Mouse (Mus musculus): ENCODE data around the gene Hnrnpa1. TPM values are rescaled to one million over a fixed set of nuclear protein-coding genes. Genes with fewer than 3 reads are reported as not detected.

Hnrnpa1 gene
- polyA plus RNA-seq (2014; fragmentation: Illumina TruSeq; extraction: RNeasy Lipid Tissue Mini Kit (QIAGEN cat#74804); ENCODE audit: low replicate concordance): 367 TPM

DNA sequence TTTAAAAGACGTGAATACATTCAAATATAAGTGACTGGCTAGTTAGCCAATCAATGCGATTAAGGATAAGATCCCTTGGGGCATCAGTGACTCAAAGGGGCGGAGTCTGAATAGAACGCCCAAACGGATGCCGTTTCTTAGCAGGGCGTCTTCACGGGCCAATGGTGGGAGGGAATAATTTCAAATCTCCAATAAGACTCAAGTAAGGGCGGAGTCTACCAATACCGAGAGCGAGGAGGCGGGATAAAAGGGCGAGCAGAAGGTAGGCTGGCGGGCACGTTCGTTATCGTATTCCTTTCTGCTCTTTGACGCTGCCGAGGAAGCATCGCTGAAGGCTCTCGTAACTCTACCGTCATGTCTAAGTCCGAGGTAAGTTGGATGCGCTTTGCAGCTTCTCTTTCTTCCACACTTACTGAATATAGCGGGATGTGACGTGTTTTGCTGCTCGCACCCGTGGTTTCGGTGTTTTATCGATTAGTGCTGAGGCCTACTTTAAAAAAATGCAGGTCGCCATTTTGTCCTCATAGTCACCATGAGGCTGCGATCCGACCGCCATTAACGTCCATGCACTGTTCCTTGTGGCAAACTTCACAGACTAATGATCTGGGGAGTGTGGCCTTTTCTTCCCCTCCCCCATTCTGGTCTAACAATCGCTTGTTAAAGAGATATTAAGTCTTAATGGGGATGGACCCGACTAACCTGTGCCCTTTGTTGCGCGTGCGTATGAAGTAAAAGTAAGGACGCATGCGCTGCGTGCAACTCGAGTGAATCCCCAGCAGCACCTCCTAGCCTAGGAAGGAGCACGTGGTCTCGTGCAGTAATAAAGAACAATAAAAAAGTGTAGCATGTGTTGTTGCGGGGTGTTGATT, at the start of gene Hnrnpa1:
Gene Hnrnpa1, plus strand, starts transcription at position 273 of the 869 bp plus-strand sequence.

DNA sequence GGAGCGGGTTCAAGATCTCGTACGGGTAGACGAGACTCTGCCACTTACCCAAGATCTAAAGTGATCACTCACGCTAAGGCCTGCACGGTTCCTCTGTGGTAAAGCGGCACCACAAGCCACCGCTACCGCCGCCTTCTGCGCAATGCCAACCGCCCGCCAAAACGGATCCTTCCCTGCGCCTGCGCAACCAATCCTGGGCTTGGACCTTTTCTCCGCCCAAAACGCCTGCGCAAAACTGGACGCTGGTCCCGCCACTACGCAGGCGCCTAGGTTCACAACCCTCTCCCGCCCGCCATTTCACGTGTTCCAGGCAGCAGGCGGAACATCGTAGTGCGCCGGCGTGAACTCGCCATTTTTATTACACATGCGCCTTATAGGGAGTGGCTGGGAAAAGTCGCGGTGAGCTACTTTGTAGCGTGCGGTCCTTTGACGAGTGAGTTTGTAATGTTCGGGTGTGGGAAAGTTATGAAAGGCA, 510 bp upstream of the Hnrnpa1 start, which contains the start of gene Cbx5:
Gene Cbx5, minus strand, starts transcription at position 132 of the 475 bp plus-strand sequence.

GRCm38 (mm10) chr15:103257790-103258728, 17.8 kb downstream of the Hnrnpa1 start, which contains the start of gene Nfe2:
Nfe2 (minus strand) TSS chr15:103258403.

GRCm38 (mm10) chr15:103272419-103273279, 32.4 kb downstream of the Hnrnpa1 start, which contains the start of gene Copz1:
Copz1 (plus strand) TSS chr15:103272714.

Other genes with a start within 250 kb of the Hnrnpa1 start
- gene Hoxc8, start 249.8 kb upstream of the Hnrnpa1 start, polyA plus RNA-seq (2014; fragmentation: Illumina TruSeq; extraction: RNeasy Lipid Tissue Mini Kit (QIAGEN cat#74804); ENCODE audit: low replicate concordance): not detected
- gene Hoxc6, start 242.2 kb upstream of the Hnrnpa1 start, polyA plus RNA-seq (2014; fragmentation: Illumina TruSeq; extraction: RNeasy Lipid Tissue Mini Kit (QIAGEN cat#74804); ENCODE audit: low replicate concordance): 0.89 TPM
- 4.9 TPM for gene Hoxc4, start 221.5 kb upstream of the Hnrnpa1 start, polyA plus RNA-seq (2014; fragmentation: Illumina TruSeq; extraction: RNeasy Lipid Tissue Mini Kit (QIAGEN cat#74804); ENCODE audit: low replicate concordance)
- gene Smug1, start 73.3 kb upstream of the Hnrnpa1 start, polyA plus RNA-seq (2014; fragmentation: Illumina TruSeq; extraction: RNeasy Lipid Tissue Mini Kit (QIAGEN cat#74804); ENCODE audit: low replicate concordance): 10.2 TPM
- gene Cbx5, start 616 bp upstream of the Hnrnpa1 start, polyA plus RNA-seq (2014; fragmentation: Illumina TruSeq; extraction: RNeasy Lipid Tissue Mini Kit (QIAGEN cat#74804); ENCODE audit: low replicate concordance): 48.7 TPM
- gene Nfe2, start 18.0 kb downstream of the Hnrnpa1 start, polyA plus RNA-seq (2014; fragmentation: Illumina TruSeq; extraction: RNeasy Lipid Tissue Mini Kit (QIAGEN cat#74804); ENCODE audit: low replicate concordance): not detected
- 129 TPM for gene Copz1, start 32.3 kb downstream of the Hnrnpa1 start, polyA plus RNA-seq (2014; fragmentation: Illumina TruSeq; extraction: RNeasy Lipid Tissue Mini Kit (QIAGEN cat#74804); ENCODE audit: low replicate concordance)
- gene Gpr84, start 70.2 kb downstream of the Hnrnpa1 start, polyA plus RNA-seq (2014; fragmentation: Illumina TruSeq; extraction: RNeasy Lipid Tissue Mini Kit (QIAGEN cat#74804); ENCODE audit: low replicate concordance): not detected
- gene Zfp385a, start 99.7 kb downstream of the Hnrnpa1 start, polyA plus RNA-seq (2014; fragmentation: Illumina TruSeq; extraction: RNeasy Lipid Tissue Mini Kit (QIAGEN cat#74804); ENCODE audit: low replicate concordance): not detected
- not detected for gene Itga5, start 126.3 kb downstream of the Hnrnpa1 start, polyA plus RNA-seq (2014; fragmentation: Illumina TruSeq; extraction: RNeasy Lipid Tissue Mini Kit (QIAGEN cat#74804); ENCODE audit: low replicate concordance)
- gene Gtsf1, start 190.0 kb downstream of the Hnrnpa1 start, polyA plus RNA-seq (2014; fragmentation: Illumina TruSeq; extraction: RNeasy Lipid Tissue Mini Kit (QIAGEN cat#74804); ENCODE audit: low replicate concordance): not detected
- not detected for gene Gtsf2, start 208.0 kb downstream of the Hnrnpa1 start, polyA plus RNA-seq (2014; fragmentation: Illumina TruSeq; extraction: RNeasy Lipid Tissue Mini Kit (QIAGEN cat#74804); ENCODE audit: low replicate concordance)
- 7.4 TPM for gene Nckap1l, start 213.4 kb downstream of the Hnrnpa1 start, polyA plus RNA-seq (2014; fragmentation: Illumina TruSeq; extraction: RNeasy Lipid Tissue Mini Kit (QIAGEN cat#74804); ENCODE audit: low replicate concordance)

Data from small intestine, adult 10 weeks (tissue).